Mouse (Mus musculus) kidney, adult 8-10 months (tissue): ENCODE data around the gene Hoxa10.
A peak's percentile ranks its signal among the peaks of the same experiment; 100 is the strongest.

Experiments used
- DNase-seq, 2 experiments: peaks; one replicate each; pipeline ENCODE4 v3.0.0; 2022

Hoxa10 gene

GRCm38 (mm10) chr6:52203371-52204049, 37.1 kb downstream of the Hoxa10 start:
- peak in 1 of 2 experiments; percentile 38 for DNase-seq

GRCm38 (mm10) chr6:52203121-52203370, 37.6 kb downstream of the Hoxa10 start:
- DNase-seq = peak; percentile 45 to 48

- DNase-seq = no peak
These were observed 38.1 kb downstream of the Hoxa10 start for GRCm38 (mm10) chr6:52202362-52203120.

GRCm38 (mm10) chr6:52201269-52201668, 39.4 kb downstream of the Hoxa10 start:
- no peak for DNase-seq

- DNase-seq = no peak
These were observed 39.9 kb downstream of the Hoxa10 start for GRCm38 (mm10) chr6:52200751-52201250.

- no peak for DNase-seq
These were observed 40.4 kb downstream of the Hoxa10 start for GRCm38 (mm10) chr6:52200073-52200750.

- peak in 1 of 2 experiments; percentile 70 for DNase-seq
These were observed 43.4 kb downstream of the Hoxa10 start for GRCm38 (mm10) chr6:52197271-52197670.

GRCm38 (mm10) chr6:52196811-52197210, 43.8 kb downstream of the Hoxa10 start:
- DNase-seq = no peak

- no peak for DNase-seq
These were observed 46.0 kb downstream of the Hoxa10 start for GRCm38 (mm10) chr6:52194690-52195089.

- DNase-seq = peak; percentile 82 to 87
These were observed 48.6 kb downstream of the Hoxa10 start for GRCm38 (mm10) chr6:52191860-52192550.

- DNase-seq = no peak
These were observed 49.5 kb downstream of the Hoxa10 start, which contains the start of gene Hoxa4 for GRCm38 (mm10) chr6:52190906-52191810. TSS of gene Hoxa4 (minus strand) at chr6:52191753.

- DNase-seq = no peak
These were observed 50.2 kb downstream of the Hoxa10 start for GRCm38 (mm10) chr6:52190410-52190809.

- no peak for DNase-seq
These were observed 50.7 kb downstream of the Hoxa10 start for GRCm38 (mm10) chr6:52189909-52190308.

- DNase-seq = no peak
These were observed 51.5 kb downstream of the Hoxa10 start for GRCm38 (mm10) chr6:52189172-52189591.

GRCm38 (mm10) chr6:52186500-52186899, 54.2 kb downstream of the Hoxa10 start:
- DNase-seq = peak in 1 of 2 experiments; percentile 19

- DNase-seq = peak in 1 of 2 experiments; percentile 28
These were observed 54.8 kb downstream of the Hoxa10 start for GRCm38 (mm10) chr6:52185834-52186233.

GRCm38 (mm10) chr6:52185222-52185621, 55.4 kb downstream of the Hoxa10 start:
- DNase-seq = peak in 1 of 2 experiments; percentile 40

GRCm38 (mm10) chr6:52184668-52185067, 56.0 kb downstream of the Hoxa10 start:
- DNase-seq = peak in 1 of 2 experiments; percentile 26

GRCm38 (mm10) chr6:52183311-52184080, 57.2 kb downstream of the Hoxa10 start:
- DNase-seq = peak; percentile 79 to 88

GRCm38 (mm10) chr6:52182793-52183192, 57.9 kb downstream of the Hoxa10 start:
- DNase-seq = peak in 1 of 2 experiments; percentile 4

- peak in 1 of 2 experiments; percentile 44 for DNase-seq
These were observed 58.6 kb downstream of the Hoxa10 start for GRCm38 (mm10) chr6:52182030-52182429.
